Mouse (Mus musculus): ENCODE measurements around the gene Nmur1.
A peak's percentile ranks its signal among the peaks of the same experiment; 100 is the strongest.

The Nmur1 gene

DNA sequence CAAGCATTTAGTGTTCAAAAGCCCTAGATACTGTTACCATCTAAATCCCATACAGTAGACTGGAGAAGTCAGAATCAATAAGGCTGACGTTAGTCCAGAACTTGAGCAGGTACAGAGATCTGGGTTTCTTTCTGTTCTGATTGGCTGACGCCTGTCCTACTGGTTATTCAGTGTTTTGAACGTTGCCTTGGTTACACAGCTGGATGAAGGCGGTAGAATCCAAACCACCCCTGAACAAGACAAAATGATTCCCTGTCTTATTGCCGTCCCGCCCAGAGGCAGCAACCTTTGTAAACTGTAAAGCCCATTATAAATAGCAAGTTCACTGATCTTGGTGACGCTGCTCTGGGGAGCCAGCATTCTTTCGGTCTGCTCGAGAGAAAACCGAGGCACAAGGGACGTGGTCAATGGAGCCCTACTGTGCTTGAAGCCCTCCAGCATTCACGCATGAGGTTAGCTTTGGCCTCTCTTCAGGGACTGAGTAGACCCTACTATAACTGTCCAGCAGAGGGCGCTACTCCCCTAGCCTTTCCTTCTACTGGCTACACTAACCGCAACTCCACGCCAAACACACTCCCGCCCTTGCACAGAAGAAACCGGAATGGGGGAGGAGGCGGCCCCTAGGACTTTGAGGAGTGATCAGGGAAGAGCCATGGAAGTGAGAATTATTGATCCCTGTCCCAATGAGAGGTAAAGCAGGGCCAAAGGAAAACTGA lies 14.3 kb upstream of the Nmur1 start:
- peak; percentile 87 for DNase-seq

DNA sequence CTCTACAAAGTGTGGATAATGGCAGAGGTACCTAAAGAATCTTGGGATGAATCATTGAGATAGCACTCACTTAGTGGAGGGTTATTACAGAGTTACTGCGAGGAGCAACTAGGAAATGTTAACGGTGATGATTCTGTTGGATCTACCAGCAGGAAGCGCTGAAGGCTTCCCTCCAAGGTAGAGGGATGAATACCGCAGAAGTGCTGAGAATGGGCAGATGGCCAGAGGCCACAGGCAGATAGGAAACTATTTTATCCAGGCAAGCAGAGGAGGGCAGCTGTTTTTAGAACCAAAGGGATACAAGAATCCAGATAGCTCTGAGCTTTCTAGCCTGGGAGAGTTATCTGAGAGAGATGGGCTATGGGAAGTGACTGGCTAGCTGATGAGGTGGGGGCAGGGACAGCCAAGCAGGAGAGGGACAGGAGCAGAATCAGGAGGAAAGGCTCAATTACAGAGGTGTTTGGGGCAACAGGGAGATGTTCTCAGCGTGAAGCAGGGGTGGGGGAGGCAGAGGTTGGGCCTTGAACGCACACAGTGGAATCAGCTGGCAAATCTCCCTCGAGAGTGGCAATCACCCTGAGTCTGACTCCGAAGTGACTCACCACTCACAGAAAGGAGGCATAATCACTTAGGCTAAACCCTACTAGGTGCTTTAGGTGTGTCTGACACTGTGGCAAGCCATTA lies 13.6 kb upstream of the Nmur1 start:
- DNase-seq, result no peak

DNA sequence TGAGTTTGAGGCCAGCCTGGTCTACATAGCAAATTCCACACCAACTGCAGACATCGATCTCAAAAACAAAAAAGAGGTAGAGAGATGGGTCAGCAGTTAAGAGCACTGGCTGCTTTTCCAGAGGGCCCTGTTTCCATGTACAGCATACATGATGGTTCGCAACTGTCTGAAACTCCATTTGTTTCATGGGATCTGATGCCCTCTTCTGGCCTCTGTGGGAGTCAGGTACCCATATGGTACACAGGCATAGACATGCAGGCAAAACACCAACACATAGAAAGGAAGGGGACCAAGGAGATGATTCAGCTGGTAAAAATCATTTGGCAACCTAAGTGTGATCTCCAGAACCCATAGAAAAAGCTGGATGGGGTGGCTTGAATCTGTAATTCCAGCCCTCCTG lies 12.5 kb upstream of the Nmur1 start:
- peak in 1 of 2 experiments; percentile 30 for DNase-seq

DNA sequence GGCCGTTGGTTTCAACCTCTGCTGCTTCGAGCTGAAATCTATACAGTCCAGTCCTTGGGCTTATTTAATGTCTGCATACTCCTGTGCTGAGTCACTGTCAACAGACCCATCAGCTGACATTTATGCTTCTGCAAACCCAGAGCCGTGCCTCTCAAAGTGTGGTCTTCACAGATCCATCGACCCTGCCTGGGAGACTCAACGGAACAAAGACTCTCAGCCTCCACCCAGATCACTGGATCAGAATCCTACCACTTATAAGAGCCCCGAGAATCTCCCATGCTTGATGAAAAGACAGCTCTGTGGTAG lies 11.9 kb upstream of the Nmur1 start:
- no peak for DNase-seq

DNA sequence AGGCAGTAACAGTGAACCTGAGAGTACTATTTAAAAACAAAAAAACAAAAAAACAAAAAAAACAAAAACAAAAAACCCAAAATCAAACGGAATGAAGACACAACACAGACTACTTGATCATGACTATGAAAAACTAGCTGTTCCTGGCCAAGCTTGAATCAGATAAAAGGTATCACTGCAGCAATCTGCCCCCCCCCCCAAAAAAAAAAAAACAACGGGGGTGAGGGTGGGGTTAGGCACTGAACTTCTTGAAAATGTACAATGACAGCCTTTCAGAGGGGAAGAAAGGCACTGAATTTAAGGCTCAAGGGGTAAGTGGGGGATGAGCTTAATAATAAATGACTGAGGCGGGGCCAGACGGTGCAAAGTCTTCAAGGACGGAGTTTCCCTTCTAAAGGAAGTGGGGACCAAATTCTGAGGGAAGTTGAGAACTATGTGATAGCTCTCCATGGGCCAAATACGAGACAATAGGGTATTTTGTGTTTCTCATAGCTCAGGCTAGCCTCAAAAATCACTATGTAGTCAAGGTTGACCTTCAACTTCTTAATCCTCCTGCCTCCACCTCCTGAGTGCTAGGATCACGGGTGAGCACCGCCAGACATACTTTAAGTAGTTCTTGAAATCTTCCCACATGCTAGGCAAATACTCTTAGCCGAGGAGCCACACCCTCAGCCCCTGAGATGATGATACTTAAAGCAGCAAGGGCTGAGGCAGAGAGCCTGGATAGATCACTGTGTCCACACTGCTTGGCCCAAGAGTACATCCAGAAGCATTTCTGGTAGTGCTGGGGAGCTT lies 11.4 kb upstream of the Nmur1 start:
- no peak for DNase-seq

DNA sequence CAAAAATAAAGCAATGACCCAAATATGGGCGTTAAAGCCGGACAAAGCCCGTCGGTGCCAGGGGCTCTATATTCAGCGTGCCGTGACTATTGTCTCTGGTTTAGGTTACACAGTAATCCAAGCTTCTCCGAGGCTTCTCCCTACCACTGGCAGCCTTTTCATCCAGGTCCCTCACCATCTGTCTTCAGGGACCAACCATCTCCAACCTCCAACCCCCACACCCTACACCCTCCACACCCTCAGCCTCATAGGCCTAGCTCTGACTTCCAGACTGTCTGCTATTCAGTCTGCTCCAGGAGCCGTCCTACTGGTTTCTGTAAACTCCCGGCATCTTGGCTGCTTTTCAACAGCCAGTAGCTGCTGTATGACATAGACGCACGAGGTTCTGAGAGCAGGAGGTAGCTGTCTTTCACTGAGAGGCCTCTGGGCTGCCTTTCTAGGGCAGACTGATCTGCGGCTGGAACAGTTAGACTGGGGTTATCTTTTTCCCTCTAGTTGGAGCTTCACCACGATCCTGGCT lies 9.3 kb upstream of the Nmur1 start:
- DNase-seq, result peak in 1 of 2 experiments; percentile 21

DNA sequence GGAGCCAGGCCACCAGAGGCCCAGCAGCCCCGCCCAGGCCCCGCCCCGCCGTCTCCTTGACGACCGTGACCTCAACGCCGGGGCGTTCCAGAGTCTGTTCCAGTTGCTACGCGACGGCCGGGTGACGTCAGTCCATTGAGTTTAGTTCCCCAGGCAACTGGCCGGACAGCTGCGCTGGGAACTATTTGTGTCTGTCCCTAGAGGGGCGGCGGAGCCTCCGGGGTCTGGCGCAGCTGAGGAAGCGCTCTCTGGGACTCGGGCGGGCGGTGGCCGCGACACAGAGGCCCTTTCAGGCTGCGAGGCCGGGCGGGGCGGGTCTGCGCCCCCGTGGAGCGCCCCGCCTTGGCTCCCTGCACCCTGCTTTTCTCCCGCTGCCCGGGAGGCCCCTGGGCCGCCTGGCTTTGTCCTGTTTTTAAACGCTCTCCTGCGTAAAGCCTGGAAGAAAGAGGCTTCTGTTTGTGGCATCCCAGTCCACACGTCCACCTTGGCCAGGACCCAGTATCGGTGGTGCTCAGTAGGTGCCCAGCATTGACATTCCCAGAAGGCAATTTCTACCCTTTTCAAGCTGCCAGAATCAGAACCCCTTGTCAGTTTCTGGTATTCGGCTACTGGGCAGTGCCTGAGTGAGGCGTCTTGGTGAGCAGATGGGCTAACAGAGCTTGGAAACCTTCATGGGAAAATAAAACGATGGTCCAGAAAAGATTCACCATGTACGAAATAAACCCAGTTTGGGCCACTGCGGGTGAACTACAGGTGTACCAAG lies 8.6 kb upstream of the Nmur1 start:
- peak; percentile 95 for DNase-seq

DNA sequence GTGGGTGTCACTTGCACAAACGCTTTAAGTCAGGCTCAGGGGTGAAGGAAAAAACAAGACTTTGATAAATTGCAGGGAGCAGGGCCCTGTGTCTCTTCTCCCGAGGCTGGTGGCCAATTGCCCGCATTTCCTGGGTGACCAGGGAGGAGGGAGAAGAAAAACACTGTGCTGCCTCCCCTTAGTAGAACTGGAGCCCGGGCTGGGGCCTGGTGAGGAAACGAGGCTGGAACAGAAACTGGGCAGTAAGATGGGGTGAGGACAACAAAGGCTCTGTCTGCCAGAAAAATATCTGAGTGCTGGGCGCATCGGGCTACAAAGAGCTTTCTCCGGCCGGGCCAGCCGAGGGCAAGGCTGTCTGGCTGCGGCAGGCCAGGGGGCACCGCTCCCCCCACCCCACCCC lies 8.0 kb upstream of the Nmur1 start:
- no peak for DNase-seq

DNA sequence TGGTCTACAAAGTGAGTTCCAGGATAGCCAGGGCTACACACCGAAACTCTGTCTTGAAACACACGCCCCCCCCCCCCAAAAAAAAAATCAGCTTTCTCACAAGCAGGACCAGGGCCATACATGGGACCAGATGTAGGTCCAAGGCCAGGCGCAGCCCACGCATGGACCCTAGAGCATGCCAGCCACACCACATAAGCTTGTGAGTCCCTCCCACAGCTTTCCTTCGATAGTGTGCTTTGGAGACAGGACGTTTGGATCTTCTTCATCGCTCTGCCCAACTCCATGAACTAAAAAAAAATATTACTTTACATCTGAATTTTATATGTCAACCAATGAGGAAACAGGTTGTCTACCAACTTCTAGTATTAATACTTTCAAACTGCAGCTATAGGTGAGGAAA lies 7.3 kb upstream of the Nmur1 start:
- DNase-seq, result no peak

DNA sequence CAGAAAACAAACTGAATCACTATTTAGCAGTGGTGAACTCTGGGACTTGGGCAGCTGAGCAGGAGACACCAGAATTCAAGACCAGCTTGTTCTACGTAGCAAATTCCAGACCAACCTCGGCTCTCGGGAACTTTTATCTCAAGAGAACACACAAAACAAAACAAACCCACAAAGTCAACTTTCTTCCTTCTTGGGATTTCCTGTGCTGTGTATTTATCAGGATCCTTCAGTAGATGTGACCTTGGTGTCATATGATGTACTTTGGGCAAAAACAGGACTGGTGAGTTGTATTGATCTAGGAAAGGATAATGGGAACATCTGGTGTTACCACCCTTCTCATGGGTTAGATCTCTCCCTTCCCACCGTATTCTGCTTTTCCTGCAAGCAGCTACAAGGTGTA lies 6.8 kb upstream of the Nmur1 start:
- DNase-seq, result no peak

DNA sequence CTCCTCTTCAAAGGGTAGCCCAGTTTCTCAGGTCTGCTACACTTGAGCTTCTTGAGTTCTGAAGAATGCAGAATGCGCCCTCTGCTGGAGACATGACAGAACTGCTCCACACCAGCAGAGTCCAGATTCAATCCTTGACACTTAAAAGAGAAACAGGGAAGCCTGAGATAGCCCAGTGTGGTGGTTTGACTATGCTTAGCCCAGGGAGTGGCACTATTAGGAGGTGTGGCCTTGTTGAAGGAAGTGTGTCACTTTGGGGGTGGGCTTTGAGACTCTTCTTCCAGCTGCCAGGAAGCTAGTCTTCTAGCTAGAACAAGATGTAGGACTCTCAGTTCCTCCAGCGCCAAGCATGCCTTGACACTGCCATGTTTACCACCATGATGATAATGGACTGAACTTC lies 4.0 kb upstream of the Nmur1 start:
- DNase-seq, result peak; percentile 71 to 78

DNA sequence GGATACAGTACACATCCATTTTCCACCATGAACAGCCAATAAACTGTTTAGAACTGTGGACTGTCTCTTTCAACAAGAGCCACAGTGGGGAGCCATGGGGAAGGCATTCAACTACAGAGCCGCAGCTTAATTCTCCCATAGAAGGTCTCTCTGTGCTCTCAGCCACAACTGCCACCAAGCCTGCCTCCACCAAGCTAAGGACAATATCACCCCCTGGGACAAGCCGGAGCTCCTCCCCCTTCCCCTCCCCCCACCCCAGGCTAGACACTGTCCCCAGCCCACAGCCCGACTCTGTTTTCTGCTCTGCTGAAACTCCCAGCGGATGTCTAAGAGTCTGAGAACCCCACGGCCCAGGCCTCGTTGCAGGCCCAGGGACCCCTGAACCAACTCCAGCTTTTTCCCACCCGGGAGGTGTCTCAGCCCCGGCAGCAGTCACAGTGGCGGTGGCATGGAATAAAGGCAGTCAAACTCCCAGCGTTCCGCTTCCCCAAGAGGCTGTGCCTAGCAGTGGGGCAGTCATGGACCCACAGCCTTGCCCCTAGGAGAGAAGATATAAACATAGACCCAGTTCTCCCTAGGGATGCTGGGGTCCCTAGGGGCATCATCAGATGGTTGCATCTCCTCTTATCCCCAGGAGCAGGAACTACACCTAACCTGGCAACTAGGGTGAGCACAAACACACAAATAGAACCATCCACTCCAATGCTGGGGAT lies 1.0 kb downstream of the Nmur1 start:
- DNase-seq, result peak in 1 of 2 experiments; percentile 34

DNA sequence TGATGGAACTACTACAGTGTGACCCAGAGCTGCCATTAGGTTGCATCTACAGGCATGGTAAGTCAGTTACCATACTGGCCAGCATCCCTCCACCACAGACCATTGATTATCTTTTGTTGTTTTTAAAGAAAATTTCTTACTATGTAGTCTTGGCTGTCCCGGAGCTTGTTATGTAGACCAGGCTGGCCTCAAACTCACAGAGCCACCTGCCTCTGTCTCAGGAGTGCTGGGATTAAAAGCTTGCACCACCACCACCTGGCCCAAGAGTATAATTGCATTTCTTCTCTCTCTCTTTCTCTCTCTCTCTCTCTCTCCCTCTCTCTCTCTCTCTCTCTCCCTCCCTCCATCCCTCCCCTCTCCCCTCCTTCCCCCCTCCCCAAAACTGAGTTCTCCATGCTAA lies 1.7 kb downstream of the Nmur1 start:
- peak in 1 of 2 experiments; percentile 70 for DNase-seq

DNA sequence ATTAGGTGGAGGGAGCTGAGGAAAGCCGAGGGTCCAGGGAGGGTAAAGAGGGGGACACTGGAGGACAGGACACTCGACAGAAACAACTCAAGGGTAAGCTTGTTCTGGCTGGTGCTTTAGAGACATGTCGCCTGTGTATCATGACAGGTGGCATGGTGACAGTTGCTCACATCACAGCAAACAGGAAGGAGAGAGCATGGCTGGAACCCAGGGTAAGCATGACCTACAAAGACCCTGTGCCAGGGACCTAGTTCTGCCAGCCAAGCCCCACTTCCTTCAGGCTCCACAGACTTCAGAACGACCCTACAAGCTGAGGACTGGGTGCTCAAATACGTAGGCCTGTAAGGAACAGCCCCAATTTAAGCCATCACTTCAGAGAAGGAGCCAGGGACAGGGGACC lies 2.1 kb downstream of the Nmur1 start:
- peak; percentile 67 to 82 for DNase-seq

DNA sequence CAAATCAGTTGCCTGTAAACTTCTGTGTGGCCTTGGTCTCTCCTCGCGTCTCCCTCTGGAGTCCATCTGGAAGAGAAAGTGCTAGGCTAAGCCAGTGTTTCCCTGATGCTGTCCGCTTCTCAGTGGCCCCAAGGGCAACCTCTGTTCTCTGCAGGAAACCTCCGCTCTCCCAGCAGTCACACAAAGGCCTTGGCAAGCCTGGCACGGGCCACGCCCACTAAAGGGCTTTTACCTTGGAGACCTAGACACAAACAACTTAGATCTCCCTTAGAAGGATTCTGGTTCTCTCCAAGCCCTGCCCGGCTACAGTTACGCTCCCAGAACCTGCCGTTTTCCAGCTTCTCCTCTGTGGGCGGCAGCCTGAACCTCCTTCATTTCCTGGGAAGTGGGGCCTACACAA lies 5.0 kb downstream of the Nmur1 start:
- DNase-seq, result peak in 1 of 2 experiments; percentile 49

DNA sequence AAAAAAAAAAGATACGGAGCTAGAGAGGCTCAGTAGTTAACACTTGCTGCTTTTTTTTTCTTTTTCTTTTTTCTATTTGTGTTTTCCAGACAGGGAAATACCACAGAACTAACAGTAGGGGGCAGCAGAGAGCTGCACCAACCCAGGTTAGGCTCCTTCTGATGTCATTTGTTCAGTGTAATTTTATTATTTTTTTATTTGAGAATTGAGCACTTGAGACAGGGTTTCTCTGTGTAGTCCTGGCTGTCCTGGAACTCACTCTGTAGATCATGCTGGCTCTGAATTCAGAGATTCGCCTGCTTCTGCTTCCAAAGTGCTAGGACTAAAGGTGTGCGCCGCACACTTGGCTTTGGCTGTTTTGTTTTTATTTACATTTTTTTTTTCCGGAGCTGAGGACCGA lies 9.7 kb downstream of the Nmur1 start:
- DNase-seq, result no peak

DNA sequence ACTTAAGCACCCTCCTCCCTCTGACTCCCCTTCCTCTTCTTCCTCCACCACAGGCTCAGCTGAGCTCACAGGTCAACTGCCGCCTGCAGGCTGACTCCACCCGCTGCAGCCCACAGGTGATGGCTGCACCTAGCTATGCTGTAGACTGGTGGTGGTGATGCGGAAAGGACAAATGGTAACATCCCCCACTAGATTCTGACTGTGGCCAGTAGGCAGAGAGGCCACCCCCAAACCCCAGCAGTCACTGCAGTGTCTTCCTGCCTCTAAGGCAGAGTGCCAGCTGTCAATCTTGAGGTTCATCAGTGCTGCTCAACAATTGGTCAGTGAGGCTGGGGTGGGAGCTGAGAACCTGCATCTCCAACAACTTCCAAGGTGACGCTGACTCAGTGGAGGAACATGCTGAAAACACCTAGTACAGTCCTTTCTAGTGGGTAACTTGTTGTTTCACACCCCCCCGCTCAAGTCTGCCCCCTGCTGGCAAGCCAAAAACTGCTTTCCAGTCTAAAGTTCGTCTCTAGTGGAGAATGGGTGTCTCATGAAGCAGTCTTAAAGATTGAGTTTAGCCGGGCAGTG lies 10.3 kb downstream of the Nmur1 start:
- peak; percentile 66 to 75 for DNase-seq

DNA sequence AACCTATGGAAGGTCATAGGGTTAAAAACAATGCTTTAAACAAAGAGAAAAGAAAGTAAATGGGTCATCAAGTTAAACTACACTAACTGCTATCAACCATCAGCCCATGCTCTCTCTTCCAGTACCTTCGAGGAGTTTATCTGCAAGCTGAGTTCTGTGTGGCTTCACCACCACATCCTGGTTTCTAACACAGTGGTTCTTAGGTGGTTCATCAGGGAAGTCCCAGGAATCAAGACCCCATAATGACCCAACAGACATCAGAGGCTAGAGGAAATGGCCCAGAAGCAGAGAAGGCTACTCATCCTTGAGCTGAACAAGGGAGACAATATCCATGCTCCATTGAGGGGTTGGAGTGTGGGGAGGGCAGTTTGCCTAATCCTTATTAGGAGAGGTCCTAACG lies 10.9 kb downstream of the Nmur1 start:
- DNase-seq, result no peak

DNA sequence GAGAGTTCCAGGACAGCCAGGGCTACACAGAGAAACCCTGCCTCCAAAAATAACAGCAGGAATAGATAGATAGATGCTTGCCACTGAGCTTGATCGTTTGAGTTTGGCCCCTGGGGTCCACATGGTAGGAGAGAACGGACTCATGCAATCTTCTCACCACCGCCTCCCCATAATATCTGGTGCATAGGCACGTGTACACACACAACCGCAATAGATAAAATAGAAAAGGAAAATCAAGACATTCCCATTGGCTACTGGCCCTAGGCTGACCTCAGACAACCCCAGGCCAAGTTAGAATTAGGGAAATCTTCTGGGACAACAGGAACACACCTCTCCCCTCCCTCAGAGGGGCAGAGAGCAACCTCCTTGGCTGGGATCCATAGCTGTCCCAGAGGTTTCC lies 11.3 kb downstream of the Nmur1 start:
- DNase-seq, result no peak

DNA sequence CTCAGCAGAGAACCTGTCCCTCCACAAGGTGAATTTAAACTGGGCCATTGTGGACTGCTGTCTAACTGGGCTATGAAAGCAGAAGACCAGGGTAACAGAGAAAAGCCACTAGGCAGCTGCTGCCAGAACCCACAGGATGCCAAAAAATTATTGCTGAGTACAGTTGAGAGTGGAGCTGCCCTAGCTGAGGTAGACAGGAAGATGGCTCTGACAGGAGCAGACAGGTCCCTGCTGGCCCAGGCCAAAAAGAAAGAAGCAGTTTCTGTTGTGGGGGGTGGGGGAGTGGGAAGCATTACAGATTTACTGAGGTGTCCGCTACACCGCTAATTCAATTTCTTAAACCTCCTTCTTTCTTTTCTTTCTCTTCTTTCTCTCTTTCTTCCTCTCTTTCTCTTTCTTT lies 16.6 kb downstream of the Nmur1 start:
- no peak for DNase-seq

DNA sequence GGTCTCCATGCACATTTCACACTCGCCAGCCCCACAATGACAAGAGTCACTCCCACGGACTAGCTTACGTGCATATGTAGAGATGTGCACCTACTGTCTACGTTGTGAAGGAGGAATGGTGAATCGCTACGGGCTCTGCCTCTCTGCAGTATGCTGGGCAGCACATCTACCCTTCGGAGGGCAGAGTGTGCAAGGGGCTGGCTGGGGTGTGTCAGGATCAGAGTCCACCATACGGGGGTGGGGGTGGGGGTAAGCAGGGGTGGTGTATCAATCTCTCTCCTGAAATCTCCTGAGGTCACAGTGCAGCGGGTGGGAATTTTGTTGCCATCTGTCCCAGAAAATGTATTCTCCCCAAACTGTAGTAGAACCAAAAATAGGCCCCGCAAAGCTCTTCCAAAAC lies 17.5 kb downstream of the Nmur1 start:
- DNase-seq, result no peak

DNA sequence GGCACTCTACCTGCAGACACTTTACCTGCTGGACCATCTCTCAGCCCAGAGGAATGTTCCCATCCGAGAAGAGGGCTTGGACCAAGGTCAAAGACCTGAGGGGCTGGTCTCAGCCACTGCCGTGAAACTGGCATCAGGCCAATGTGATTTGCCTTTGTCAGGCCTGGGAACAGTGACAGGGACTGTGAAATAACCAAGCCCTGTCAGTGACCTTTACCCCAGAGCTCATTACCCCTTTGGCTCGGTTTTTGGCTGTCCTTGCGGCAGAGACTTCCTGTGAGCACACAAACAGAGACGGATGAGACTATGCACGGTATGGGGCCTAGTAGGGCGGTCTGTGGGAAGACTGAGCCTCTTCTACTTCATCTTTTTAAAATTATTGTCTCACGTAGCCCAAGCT lies 19.1 kb downstream of the Nmur1 start:
- peak in 1 of 2 experiments; percentile 30 for DNase-seq

Measured in thymus, postnatal 36 days (tissue).